Mouse (Mus musculus): ENCODE data around the gene Pias1. TPM values are rescaled to one million over a fixed set of nuclear protein-coding genes. Genes with fewer than 3 reads are reported as not detected.

Pias1 gene
- polyA plus RNA-seq, 1 experiment from 2014 or later: 22.0 TPM

DNA sequence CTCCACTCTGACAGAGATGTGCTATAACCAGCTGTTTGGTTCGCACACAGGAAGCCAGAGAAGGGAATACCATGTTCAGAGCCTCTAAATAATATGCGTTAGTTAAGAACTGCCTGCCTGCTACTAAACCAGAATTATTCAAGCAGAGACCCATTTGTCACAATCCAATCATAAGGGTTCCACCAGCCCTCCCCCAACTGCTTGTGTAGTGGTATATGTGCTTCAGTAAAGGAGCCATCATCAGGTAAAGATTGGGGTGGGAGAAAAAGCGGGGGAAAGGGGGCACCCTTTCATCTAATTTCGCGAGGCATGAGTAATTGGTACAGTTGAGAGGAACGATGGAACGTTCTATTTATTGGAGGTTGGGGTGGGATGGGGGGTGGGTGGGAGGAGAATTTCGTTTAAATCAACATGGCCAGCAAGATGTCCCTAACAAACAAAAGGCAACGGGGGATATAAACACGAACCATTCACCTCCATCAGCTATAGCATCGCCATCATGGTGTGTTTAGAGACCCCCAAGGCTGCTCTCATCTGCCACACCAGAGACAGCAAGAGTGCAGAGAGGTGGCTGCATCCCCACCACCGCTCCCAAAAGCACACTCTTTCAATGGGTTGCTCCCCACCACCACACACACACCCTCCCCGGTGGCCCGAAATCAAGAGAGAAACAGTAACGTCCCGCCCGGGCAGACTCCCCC lies 8.1 kb downstream of the Pias1 start:
- no peak for TF ChIP-seq CTCF (IDR thresholded peaks at IDR 0.05; ENCODE audit: low read depth)
- no peaks in the 10 kb centered on the region for H3K9me3 ChIP-seq (ENCODE audit: control insufficient read depth)
- H3K27me3 ChIP-seq (replicated peaks; ENCODE audit: control insufficient read depth, insufficient read depth, low read length): no peaks in the 10 kb centered on the region
- H3K4me2 ChIP-seq (replicated peaks; ENCODE audit: low read depth): peak overlapping the region; percentile 91
- 4% methylated on average over 17 of the region's 17 CpGs for WGBS
- ATAC-seq: no peak
- H3K27ac ChIP-seq (ENCODE audit: low read depth, low read length): no peak overlapping the region
- H3K4me3 ChIP-seq (ENCODE audit: low read depth, low read length): peak overlapping the region; percentile 98
- peaks cover 4% of the 10 kb centered on the region; the same call in 1 of the 2 replicates for H3K4me1 ChIP-seq (replicated peaks; ENCODE audit: control insufficient read depth, insufficient read depth, low read length)
- no peaks in the 10 kb centered on the region for H3K36me3 ChIP-seq (ENCODE audit: control insufficient read depth, insufficient read depth)
- peak overlapping the region; percentile 96 for H3K9ac ChIP-seq (ENCODE audit: low read depth, low read length)

DNA sequence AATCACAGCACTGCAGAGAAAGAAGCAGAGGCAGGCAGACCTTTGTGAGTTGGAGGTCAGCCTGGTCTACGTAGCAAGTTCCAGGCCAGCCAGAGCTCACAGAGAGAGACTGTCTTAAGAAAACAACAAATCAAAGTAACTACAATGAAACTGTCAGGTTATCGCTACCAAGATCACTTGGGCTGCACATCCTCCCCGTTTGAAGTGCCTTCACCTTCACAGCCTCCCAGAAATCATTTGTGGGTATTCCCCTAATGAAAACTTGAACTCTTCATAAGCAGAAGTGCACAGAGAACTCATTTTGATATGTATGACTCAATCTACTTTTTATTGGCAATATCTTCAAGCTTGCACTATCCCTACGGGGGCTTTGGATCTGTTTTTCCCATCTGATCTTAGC lies 10.6 kb downstream of the Pias1 start:
- no peak for ATAC-seq
- no peak for TF ChIP-seq CTCF (IDR thresholded peaks at IDR 0.05; ENCODE audit: low read depth)
- no peaks in the 10 kb centered on the region for H3K36me3 ChIP-seq (ENCODE audit: control insufficient read depth, insufficient read depth)
- WGBS: 72% methylated on average over 4 of the region's 4 CpGs
- H3K4me2 ChIP-seq (replicated peaks; ENCODE audit: low read depth): no peak overlapping the region
- H3K27me3 ChIP-seq (replicated peaks; ENCODE audit: control insufficient read depth, insufficient read depth, low read length): no peaks in the 10 kb centered on the region
- H3K4me1 ChIP-seq (replicated peaks; ENCODE audit: control insufficient read depth, insufficient read depth, low read length): peaks cover 8% of the 10 kb centered on the region
- no peak overlapping the region for H3K9ac ChIP-seq (ENCODE audit: low read depth, low read length)
- no peak overlapping the region for H3K27ac ChIP-seq (ENCODE audit: low read depth, low read length)
- H3K4me3 ChIP-seq (ENCODE audit: low read depth, low read length): no peak overlapping the region
- H3K9me3 ChIP-seq (ENCODE audit: control insufficient read depth): no peaks in the 10 kb centered on the region

DNA sequence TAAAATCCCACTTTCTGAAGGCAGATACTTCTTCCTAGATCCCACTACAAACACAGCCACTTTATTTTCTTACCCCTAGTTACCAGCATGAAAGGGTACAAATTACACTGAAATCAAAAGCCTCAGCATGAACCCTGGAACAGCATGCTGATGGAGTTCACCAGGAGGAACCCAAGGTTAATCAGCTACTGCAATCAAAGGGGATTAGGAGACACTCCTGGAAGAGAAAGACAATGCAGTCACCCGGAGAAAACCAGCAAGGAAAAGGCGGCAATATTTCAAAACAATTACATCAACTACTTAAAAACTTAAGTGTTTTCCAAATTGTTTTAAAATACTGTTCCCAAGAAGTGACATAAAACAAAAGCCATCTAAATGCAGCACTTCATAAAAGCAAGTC lies 11.9 kb downstream of the Pias1 start:
- ATAC-seq: no peak
- H3K9me3 ChIP-seq (ENCODE audit: control insufficient read depth): no peaks in the 10 kb centered on the region
- no peak overlapping the region for H3K4me2 ChIP-seq (replicated peaks; ENCODE audit: low read depth)
- no peak overlapping the region for H3K27ac ChIP-seq (ENCODE audit: low read depth, low read length)
- no peak for TF ChIP-seq CTCF (IDR thresholded peaks at IDR 0.05; ENCODE audit: low read depth)
- H3K4me3 ChIP-seq (ENCODE audit: low read depth, low read length): no peak overlapping the region
- no peaks in the 10 kb centered on the region for H3K36me3 ChIP-seq (ENCODE audit: control insufficient read depth, insufficient read depth)
- H3K27me3 ChIP-seq (replicated peaks; ENCODE audit: control insufficient read depth, insufficient read depth, low read length): no peaks in the 10 kb centered on the region
- 18% methylated on average over 2 of the region's 2 CpGs for WGBS
- no peak overlapping the region for H3K9ac ChIP-seq (ENCODE audit: low read depth, low read length)
- H3K4me1 ChIP-seq (replicated peaks; ENCODE audit: control insufficient read depth, insufficient read depth, low read length): peaks cover 8% of the 10 kb centered on the region

DNA sequence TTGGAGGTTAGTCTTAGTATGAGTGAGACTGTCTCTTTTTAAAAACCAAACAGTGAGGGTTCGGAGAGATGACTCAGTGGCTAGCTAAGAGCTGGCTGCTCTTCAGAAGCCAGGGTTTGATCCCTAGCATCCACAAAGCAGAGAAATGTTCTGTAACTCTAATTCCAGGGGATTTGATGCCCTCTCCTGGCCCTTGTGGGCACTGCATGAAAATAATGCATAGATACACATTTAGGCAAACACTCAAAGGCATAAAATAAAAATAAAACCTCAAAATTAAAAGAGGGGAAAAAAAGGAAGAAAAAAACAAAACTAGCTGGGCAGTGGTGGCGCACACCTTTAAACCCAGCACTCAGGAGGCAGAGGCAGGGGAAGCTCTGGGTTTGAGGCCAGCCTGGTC lies 13.3 kb downstream of the Pias1 start:
- no peak overlapping the region for H3K4me2 ChIP-seq (replicated peaks; ENCODE audit: low read depth)
- 98% methylated on average over 2 of the region's 2 CpGs for WGBS
- H3K4me3 ChIP-seq (ENCODE audit: low read depth, low read length): no peak overlapping the region

DNA sequence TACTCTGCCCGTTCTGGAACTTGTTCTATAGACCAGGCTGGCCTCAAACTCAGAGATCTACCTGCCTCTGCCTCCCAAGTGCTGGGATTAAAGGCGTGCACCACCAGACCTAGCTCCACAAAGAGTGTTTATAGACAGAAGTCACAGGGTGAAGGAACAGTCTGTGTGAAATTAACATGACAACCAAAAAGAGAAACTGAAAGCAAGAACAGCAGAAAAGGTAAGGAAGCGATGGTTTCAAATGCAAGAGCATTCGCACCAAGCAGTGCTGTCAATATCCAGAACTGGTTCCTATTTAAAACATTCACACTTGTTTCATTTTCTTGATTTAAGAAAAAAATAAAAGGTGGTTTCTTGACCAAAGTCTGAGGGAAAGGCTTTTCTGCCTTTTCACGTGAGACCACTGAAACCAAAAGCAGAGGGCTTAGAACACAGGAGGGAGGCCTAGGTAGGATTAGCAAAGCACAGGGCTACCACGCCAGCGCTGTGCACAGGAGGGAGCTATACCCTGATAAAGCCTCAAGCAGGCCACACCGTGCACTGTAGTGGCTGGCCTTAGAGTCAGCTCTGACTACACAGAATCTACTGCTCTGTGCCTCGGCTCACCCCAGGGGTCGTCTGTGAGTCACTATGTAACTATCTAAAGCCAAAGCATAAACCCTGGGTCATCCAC lies 15.5 kb downstream of the Pias1 start:
- Histone ChIP-seq H3K9ac (ENCODE audit: low read depth, low read length) (0 out of 2 replicates have a peak overlapping the region, but pooled peaks have one; percentile 4), H3K4me2 (replicated peaks; ENCODE audit: low read depth) (peak overlapping the region; percentile 21; the same call in 1 of the 2 replicates), H3K36me3 (ENCODE audit: control insufficient read depth, insufficient read depth) (no peaks in the 10 kb centered on the region), H3K27me3 (replicated peaks; ENCODE audit: control insufficient read depth, insufficient read depth, low read length) (no peaks in the 10 kb centered on the region), H3K4me1 (replicated peaks; ENCODE audit: control insufficient read depth, insufficient read depth, low read length) (peaks cover 15% of the 10 kb centered on the region), H3K9me3 (ENCODE audit: control insufficient read depth) (no peaks in the 10 kb centered on the region), H3K27ac (ENCODE audit: low read depth, low read length) (no peak overlapping the region), H3K4me3 (ENCODE audit: low read depth, low read length) (no peak overlapping the region)
- WGBS: 54% methylated on average over 10 of the region's 10 CpGs
- peak; percentile 60; the same call in 1 of the 2 replicates for ATAC-seq
- TF ChIP-seq CTCF (IDR thresholded peaks at IDR 0.05; ENCODE audit: low read depth): peak; percentile 65

More for the DNA sequence above, 13.3 kb downstream of the Pias1 start:
- peak; percentile 65 for TF ChIP-seq CTCF (IDR thresholded peaks at IDR 0.05; ENCODE audit: low read depth)
- H3K36me3 ChIP-seq (ENCODE audit: control insufficient read depth, insufficient read depth): no peaks in the 10 kb centered on the region
- no peaks in the 10 kb centered on the region for H3K27me3 ChIP-seq (replicated peaks; ENCODE audit: control insufficient read depth, insufficient read depth, low read length)
- H3K27ac ChIP-seq (ENCODE audit: low read depth, low read length): no peak overlapping the region
- peaks cover 8% of the 10 kb centered on the region for H3K4me1 ChIP-seq (replicated peaks; ENCODE audit: control insufficient read depth, insufficient read depth, low read length)
- H3K9ac ChIP-seq (ENCODE audit: low read depth, low read length): no peak overlapping the region
- ATAC-seq: no peak
- no peaks in the 10 kb centered on the region for H3K9me3 ChIP-seq (ENCODE audit: control insufficient read depth)

DNA sequence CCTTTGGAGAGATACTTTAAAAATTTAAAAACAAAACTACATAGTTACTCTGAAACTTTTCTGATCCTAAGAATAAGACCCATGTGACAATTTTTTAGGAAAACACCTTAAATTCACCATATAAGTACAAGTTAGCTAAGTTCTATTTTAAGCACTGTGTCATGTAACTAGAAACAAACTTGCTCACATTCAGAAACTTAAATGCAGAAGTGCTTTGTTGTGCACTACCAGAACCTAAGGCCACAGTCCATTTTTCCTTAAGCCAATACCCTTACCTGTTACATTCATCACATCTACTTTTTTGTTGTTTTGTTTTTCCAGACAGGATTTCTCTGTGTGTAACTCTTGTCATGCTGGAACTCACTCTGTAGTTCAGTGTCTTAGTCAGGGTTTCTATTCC lies 17.4 kb downstream of the Pias1 start:
- no peaks in the 10 kb centered on the region for H3K9me3 ChIP-seq (ENCODE audit: control insufficient read depth)
- peaks cover 11% of the 10 kb centered on the region; the same call in 1 of the 2 replicates for H3K4me1 ChIP-seq (replicated peaks; ENCODE audit: control insufficient read depth, insufficient read depth, low read length)
- H3K9ac ChIP-seq (ENCODE audit: low read depth, low read length): no peak overlapping the region
- TF ChIP-seq CTCF (IDR thresholded peaks at IDR 0.05; ENCODE audit: low read depth): no peak
- H3K4me2 ChIP-seq (replicated peaks; ENCODE audit: low read depth): no peak overlapping the region
- no peak overlapping the region for H3K4me3 ChIP-seq (ENCODE audit: low read depth, low read length)
- no peak overlapping the region for H3K27ac ChIP-seq (ENCODE audit: low read depth, low read length)
- H3K27me3 ChIP-seq (replicated peaks; ENCODE audit: control insufficient read depth, insufficient read depth, low read length): no peaks in the 10 kb centered on the region
- ATAC-seq: no peak
- no peaks in the 10 kb centered on the region for H3K36me3 ChIP-seq (ENCODE audit: control insufficient read depth, insufficient read depth)
